Mouse (Mus musculus) cortical plate, adult 2 months (tissue): ENCODE data around the gene Pbx2. TPM values are rescaled to one million over a fixed set of nuclear protein-coding genes. Genes with fewer than 3 reads are reported as not detected.
A peak's percentile ranks its signal among the peaks of the same experiment; 100 is the strongest.

Experiments
- H3K27ac ChIP-seq: fragments of 200-500 bp; 2 replicates; pipeline ENCODE4 v1.5.1; 2012; ENCODE audit warnings: low read length, control low read depth, inconsistent platforms; ENCODE audit not compliant: insufficient read depth
- H3K4me1 ChIP-seq: fragments of 200-500 bp; 2 replicates; pipeline ENCODE4 v1.6.1; 2011; ENCODE audit warnings: low read length; ENCODE audit not compliant: control insufficient read depth, insufficient read depth
- H3K4me3 ChIP-seq: fragments of 200-500 bp; 2 replicates; pipeline ENCODE4 v1.5.1; 2011; ENCODE audit warnings: mild to moderate bottlenecking, low read length, control low read depth; ENCODE audit not compliant: insufficient read depth
- CTCF ChIP-seq: fragments of 200-500 bp; IDR thresholded peaks from 2 replicates; pipeline ENCODE4 v1.5.1; 2011; ENCODE audit warnings: mild to moderate bottlenecking, control low read depth, low read length; ENCODE audit not compliant: insufficient read depth; ENCODE audit errors: extremely low read depth
- POLR2A ChIP-seq: fragments of 200-500 bp; IDR thresholded peaks from 2 replicates; pipeline ENCODE4 v1.6.1; 2011; ENCODE audit warnings: mild to moderate bottlenecking, low read length, control low read depth; ENCODE audit not compliant: insufficient read depth; ENCODE audit errors: extremely low read depth
- polyA plus RNA-seq: library from polyadenylated mRNA; depleted of rRNA; stranded (reverse); fragments of >200 nt; gene quantifications from 2 replicates; pipeline ENCODE4 v1.2.3, GENCODE M21; 2012

Gene Pbx2
- polyA plus RNA-seq, 1 experiment, result 66.2 TPM

DNA sequence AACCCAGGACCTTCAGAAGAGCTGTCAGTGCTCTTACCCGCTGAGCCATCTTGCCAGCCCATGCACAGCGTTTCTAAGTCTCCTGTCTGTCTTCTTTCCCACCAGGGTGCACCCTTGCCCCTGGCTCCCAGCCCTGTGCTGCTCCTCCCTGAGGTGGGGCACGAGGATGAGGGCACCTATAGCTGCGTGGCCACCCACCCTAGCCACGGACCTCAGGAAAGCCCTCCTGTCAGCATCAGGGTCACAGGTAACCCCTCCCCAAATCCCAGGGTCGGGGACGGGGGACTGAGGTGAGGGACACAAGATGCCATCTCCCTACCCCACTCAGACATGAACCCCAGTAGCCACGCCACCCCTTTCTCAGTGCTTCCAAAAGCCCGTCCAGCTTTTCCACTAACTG is 8.8 kb downstream of the Pbx2 start:
- H3K27ac ChIP-seq, result no peak overlapping the region
- TF ChIP-seq POLR2A (no peak), CTCF (no peak)
- no peak overlapping the region for H3K4me3 ChIP-seq
- peaks cover 3% of the 10 kb centered on the region for H3K4me1 ChIP-seq

- H3K4me1 ChIP-seq, result peaks cover 5% of the 10 kb centered on the region
- no peak overlapping the region for H3K4me3 ChIP-seq
- TF ChIP-seq POLR2A (no peak), CTCF (no peak)
Measured at GRCm38 (mm10) chr17:34601796-34602195, 10.7 kb downstream of the Pbx2 start.

GRCm38 (mm10) chr17:34603375-34604060 is 12.5 kb downstream of the Pbx2 start, which contains the start of gene Rnf5:
Rnf5 (minus strand) TSS chr17:34603690.
- Histone ChIP-seq H3K4me1 (peaks cover 8% of the 10 kb centered on the region), H3K4me3 (peak within 1 kb of the TSS; percentile 69), H3K27ac (peak within 1 kb of the TSS; percentile 90)
- TF ChIP-seq POLR2A (peak; percentile 62; the same call in 1 of the 2 replicates), CTCF (no peak)

More at GRCm38 (mm10) chr17:34601796-34602195, 10.7 kb downstream of the Pbx2 start:
- no peak overlapping the region for H3K27ac ChIP-seq

GRCm38 (mm10) chr17:34604061-34604508 is 13.0 kb downstream of the Pbx2 start, which contains the start of gene Agpat1:
Agpat1 (plus strand) TSS chr17:34604262.
- Histone ChIP-seq H3K4me3 (peak within 1 kb of the TSS; percentile 69), H3K4me1 (peaks cover 9% of the 10 kb centered on the region), H3K27ac (peak within 1 kb of the TSS; percentile 90)
- TF ChIP-seq CTCF, result no peak
- TF ChIP-seq POLR2A, result peak; percentile 66; the same call in 1 of the 2 replicates

- TF ChIP-seq CTCF (no peak), POLR2A (no peak)
- Histone ChIP-seq H3K4me1 (peaks cover 9% of the 10 kb centered on the region), H3K27ac (peak overlapping the region; percentile 90), H3K4me3 (peak overlapping the region; percentile 61)
Measured at GRCm38 (mm10) chr17:34604511-34605237, 13.6 kb downstream of the Pbx2 start.

DNA sequence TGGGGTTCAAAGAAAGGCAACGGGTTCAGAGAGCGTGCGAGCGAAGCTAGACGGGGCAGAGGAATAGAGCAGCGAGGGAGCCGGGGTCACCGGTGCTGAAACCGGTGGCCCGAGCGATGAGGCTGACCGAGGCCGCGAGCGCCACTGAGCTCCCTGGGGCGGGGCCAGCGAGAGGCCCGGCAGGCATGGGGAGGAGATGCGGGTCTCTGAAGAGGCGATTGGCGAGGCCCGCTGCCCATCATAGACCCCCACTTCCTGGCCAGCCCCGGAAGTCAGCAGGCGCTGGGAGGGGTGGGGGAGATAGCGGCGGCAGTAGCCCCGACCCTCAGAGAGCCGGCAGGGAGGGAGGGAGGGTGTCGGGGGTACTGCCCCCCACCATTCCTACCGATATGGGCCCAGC is 14.5 kb downstream of the Pbx2 start:
- Histone ChIP-seq H3K4me3 (peak overlapping the region; percentile 61), H3K4me1 (peaks cover 9% of the 10 kb centered on the region), H3K27ac (peak overlapping the region; percentile 90)
- no peak for TF ChIP-seq CTCF
- peak; percentile 77 for TF ChIP-seq POLR2A

DNA sequence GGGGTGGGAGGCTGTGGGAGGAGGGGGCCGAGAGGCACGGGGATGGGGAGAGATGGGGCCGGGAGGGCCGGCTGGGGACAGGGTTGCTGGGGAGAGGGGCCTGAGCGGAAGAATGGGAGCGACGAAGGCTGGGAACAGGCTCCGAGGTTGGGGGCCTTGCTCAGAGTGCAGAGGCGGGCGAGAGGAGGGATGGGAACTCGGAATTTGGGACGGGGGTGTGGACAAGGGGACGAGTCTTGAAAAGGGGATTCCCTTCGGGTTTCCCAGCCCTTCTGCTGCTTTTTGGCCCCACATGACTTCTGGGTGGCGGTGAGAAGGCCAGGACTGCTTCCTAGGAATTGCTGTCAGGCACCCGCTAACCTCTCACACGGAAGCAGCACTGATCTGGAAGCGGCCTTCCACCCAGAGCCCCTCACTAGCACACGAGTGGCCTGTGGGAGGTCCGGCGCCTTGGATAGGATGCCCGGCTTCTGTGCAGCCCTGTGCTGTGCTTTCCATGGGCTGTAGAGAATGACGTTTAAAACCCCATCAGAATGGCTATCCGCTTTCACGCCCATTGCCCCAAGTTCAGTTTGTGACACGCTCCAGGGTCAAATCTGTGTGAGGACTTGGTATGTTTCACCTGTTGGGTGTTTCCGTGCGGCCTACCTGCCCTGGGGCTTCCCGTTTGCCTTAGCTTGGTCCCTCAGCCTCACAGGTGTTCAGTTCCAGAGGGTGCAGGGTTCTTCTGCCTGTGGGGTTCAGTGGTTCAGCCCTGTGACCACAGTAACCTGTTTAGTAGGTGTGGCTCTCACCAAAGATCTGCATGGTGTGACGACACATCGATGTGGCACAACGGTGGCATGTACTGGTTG is 15.3 kb downstream of the Pbx2 start:
- Histone ChIP-seq H3K4me1 (peaks cover 9% of the 10 kb centered on the region), H3K27ac (no peak overlapping the region)
- no peak for TF ChIP-seq CTCF
- TF ChIP-seq POLR2A, result no peak

DNA sequence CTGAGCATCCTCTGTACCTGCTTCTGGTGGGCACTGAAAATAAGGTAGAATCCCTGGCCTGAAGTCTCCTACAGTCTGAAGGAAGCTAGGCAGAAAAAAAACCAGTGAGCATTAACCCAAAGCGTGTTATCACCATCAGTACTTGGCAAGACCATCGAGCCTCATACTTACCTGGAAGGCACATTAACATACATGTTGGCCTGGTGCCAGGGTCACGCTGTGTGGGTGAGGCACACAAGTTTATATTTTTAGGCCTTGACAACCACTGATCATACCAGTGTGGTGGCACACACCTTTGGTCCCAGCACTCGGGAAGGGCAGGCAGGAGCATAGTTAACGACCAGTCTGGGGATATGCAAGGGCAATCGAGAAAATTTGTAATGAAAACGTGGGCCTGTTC is 16.9 kb downstream of the Pbx2 start:
- H3K27ac ChIP-seq, result no peak overlapping the region
- no peak for TF ChIP-seq CTCF
- no peak for TF ChIP-seq POLR2A
- H3K4me3 ChIP-seq, result no peak overlapping the region
- peaks cover 9% of the 10 kb centered on the region for H3K4me1 ChIP-seq

More for the DNA sequence above, 15.3 kb downstream of the Pbx2 start:
- peak overlapping the region; percentile 61 for H3K4me3 ChIP-seq

DNA sequence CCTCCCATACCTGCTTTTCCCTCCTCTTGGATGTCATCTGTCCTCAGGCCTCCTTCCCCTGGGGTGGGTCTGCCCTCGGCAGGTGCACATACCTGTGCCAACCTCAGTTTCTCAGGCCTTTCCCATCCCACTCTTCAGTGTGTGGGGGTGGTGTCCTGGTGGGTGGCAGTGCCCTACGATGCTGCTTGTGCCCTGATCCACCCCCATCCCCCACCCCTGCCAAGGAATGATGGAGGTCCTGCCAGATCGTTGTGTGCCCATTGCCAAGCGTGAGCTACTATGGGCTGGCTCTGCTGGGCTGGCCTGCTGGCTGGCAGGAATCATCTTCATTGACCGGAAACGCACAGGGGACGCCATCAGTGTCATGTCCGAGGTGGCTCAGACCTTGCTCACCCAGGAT is 20.0 kb downstream of the Pbx2 start:
- Histone ChIP-seq H3K27ac (no peak overlapping the region), H3K4me1 (peaks cover 8% of the 10 kb centered on the region), H3K4me3 (no peak overlapping the region)
- TF ChIP-seq POLR2A, result no peak
- no peak for TF ChIP-seq CTCF
